Mouse (Mus musculus): ENCODE results near the gene Ebf4. TPM values are rescaled to one million over a fixed set of nuclear protein-coding genes. Genes with fewer than 3 reads are reported as not detected.

Gene Ebf4
- polyA plus RNA-seq, 1 experiment from 2014 or later, result 3.6 TPM

DNA sequence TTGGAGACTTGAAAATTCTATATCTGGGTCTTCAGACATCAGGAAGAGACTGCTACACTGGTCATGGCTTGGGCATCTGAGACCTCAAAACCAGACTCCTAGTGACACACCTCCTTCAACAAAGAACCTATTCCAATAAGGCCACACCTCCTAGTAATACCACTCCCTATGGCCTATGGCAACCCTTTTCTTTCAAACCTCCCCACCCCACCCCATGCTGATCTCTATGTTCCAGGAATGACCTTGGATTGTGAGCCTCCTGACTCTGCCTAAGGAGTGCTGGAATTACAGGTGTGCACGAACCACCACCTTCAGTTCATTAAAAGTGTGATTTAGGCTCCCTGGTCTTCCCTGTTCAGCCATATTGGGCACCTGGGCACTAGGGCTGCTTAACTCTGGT lies 105.1 kb downstream of the Ebf4 start:
- H3K36me3 ChIP-seq (ENCODE audit: control insufficient read depth, insufficient read depth, low read length), result peaks cover 5% of the 10 kb centered on the region; the same call in 1 of the 2 replicates
- no peak overlapping the region for H3K4me2 ChIP-seq (ENCODE audit: low read length)
- H3K4me1 ChIP-seq (replicated peaks; ENCODE audit: control insufficient read depth, insufficient read depth, low read length), result peaks cover 9% of the 10 kb centered on the region; the same call in 1 of the 2 replicates
- no peaks in the 10 kb centered on the region; the same call in 1 of the 2 replicates for H3K27me3 ChIP-seq (replicated peaks; ENCODE audit: control insufficient read depth, insufficient read depth, low read length)
- H3K4me3 ChIP-seq (ENCODE audit: low read depth, low read length), result no peak overlapping the region
- DNase-seq (ENCODE audit: low spot score) (no peak), ATAC-seq (replicated peaks; ENCODE audit: low FRiP score, low TSS enrichment, low read depth) (no peak)
- WGBS, result 89% methylated on average over 1 of the region's 1 CpGs
- H3K9me3 ChIP-seq (ENCODE audit: control insufficient read depth, low read length), result no peaks in the 10 kb centered on the region
- H3K27ac ChIP-seq (ENCODE audit: low read depth), result no peak overlapping the region
- no peak overlapping the region for H3K9ac ChIP-seq (ENCODE audit: low read length)

DNA sequence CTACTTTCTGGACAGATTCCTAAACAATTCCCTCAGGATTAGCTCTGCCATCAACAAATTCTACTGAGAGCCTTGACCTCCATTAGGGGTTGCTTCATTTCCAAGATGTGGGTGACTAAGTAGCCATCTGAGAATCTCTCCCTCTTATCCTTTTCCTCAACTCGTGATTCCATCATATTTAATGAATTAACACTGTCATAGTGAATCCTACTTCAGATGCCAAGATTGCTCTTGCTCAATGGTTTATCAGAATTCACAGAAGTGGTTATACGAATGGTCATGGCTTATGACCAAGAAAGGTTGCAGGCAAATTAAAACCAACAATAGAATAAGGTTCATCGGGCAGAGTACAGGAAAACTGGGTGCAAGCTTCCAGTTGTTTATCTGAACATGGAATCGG lies 106.9 kb downstream of the Ebf4 start:
- ATAC-seq (replicated peaks; ENCODE audit: low FRiP score, low TSS enrichment, low read depth), result no peak
- no peak overlapping the region for H3K9ac ChIP-seq (ENCODE audit: low read length)
- no peaks in the 10 kb centered on the region for H3K9me3 ChIP-seq (ENCODE audit: control insufficient read depth, low read length)
- H3K4me3 ChIP-seq (ENCODE audit: low read depth, low read length), result no peak overlapping the region
- no peak for DNase-seq (ENCODE audit: low spot score)
- no peaks in the 10 kb centered on the region for H3K36me3 ChIP-seq (ENCODE audit: control insufficient read depth, insufficient read depth, low read length)
- peaks cover 4% of the 10 kb centered on the region; the same call in 1 of the 2 replicates for H3K4me1 ChIP-seq (replicated peaks; ENCODE audit: control insufficient read depth, insufficient read depth, low read length)
- H3K4me2 ChIP-seq (ENCODE audit: low read length), result no peak overlapping the region
- H3K27me3 ChIP-seq (replicated peaks; ENCODE audit: control insufficient read depth, insufficient read depth, low read length), result no peaks in the 10 kb centered on the region; the same call in 1 of the 2 replicates
- WGBS, result 77% methylated on average over 4 of the region's 4 CpGs
- no peak overlapping the region for H3K27ac ChIP-seq (ENCODE audit: low read depth)

DNA sequence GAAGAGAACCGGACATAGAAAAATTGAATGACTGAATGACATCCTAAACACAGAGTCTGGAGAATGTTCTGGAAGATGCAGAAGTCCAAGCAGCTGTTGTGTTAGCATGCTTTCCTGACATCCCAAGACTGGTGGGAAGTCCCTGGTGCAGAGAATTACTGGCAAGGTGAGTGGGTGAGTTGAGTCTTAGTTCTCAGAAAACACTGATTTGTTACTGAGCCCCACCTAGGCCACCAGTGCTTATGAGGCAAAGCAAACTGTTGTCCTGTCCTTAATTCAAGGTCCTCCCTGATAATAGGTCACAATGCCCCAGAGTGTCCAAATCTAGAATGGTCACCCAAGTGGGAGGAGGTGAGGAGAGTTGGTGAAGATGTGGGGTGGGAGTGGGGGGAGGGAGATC lies 110.0 kb downstream of the Ebf4 start, which contains the start of the genes Gm28372 and 1700020A23Rik:
TSS of gene Gm28372 (plus strand) at position 301 of the 400 bp plus-strand sequence.
TSS of gene 1700020A23Rik (plus strand) at position 321 of the 400 bp plus-strand sequence.
- no peak within 1 kb of the TSS for H3K9ac ChIP-seq (ENCODE audit: low read length)
- H3K4me2 ChIP-seq (ENCODE audit: low read length), result no peak within 1 kb of the TSS
- 83% methylated on average over 1 of the region's 1 CpGs for WGBS
- H3K4me3 ChIP-seq (ENCODE audit: low read depth, low read length), result no peak within 1 kb of the TSS
- H3K27ac ChIP-seq (ENCODE audit: low read depth), result no peak within 1 kb of the TSS
- DNase-seq (ENCODE audit: low spot score) (no peak), ATAC-seq (replicated peaks; ENCODE audit: low FRiP score, low TSS enrichment, low read depth) (no peak)
- no peaks in the 10 kb centered on the region; the same call in 1 of the 2 replicates for H3K4me1 ChIP-seq (replicated peaks; ENCODE audit: control insufficient read depth, insufficient read depth, low read length)
- no peaks in the 10 kb centered on the region for H3K36me3 ChIP-seq (ENCODE audit: control insufficient read depth, insufficient read depth, low read length)
- H3K9me3 ChIP-seq (ENCODE audit: control insufficient read depth, low read length), result no peaks in the 10 kb centered on the region
- no peaks in the 10 kb centered on the region for H3K27me3 ChIP-seq (replicated peaks; ENCODE audit: control insufficient read depth, insufficient read depth, low read length)

DNA sequence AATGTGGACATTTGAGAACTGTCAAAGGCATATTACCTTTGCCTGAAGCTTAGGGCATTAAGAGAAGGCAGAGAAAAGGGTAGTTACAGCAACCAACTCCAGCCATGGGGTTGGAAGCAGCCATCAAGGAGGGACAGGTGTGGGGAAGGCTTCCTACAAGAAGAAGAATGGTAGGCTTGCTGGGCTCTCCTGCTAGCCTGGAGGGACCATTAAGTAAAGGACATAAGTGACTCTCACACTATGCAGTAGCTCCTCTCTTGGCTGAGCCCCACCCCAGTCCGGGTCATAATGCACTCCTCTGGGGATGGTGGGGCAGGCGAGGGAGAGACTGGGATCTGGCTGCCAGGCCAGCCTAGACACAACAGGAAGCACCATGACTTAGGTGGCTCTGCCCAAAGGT lies 111.2 kb downstream of the Ebf4 start, which contains the start of gene Tmem239:
TSS of gene Tmem239 (plus strand) at position 301 of the 400 bp plus-strand sequence.
- 82% methylated on average over 2 of the region's 2 CpGs for WGBS
- Histone ChIP-seq H3K4me3 (ENCODE audit: low read depth, low read length) (no peak within 1 kb of the TSS), H3K4me2 (ENCODE audit: low read length) (no peak within 1 kb of the TSS), H3K9me3 (ENCODE audit: control insufficient read depth, low read length) (no peaks in the 10 kb centered on the region), H3K27ac (ENCODE audit: low read depth) (no peak within 1 kb of the TSS), H3K27me3 (replicated peaks; ENCODE audit: control insufficient read depth, insufficient read depth, low read length) (no peaks in the 10 kb centered on the region), H3K36me3 (ENCODE audit: control insufficient read depth, insufficient read depth, low read length) (no peaks in the 10 kb centered on the region), H3K4me1 (replicated peaks; ENCODE audit: control insufficient read depth, insufficient read depth, low read length) (no peaks in the 10 kb centered on the region; the same call in 1 of the 2 replicates), H3K9ac (ENCODE audit: low read length) (no peak within 1 kb of the TSS)
- DNase-seq (ENCODE audit: low spot score), result no peak
- ATAC-seq (replicated peaks; ENCODE audit: low FRiP score, low TSS enrichment, low read depth), result no peak

DNA sequence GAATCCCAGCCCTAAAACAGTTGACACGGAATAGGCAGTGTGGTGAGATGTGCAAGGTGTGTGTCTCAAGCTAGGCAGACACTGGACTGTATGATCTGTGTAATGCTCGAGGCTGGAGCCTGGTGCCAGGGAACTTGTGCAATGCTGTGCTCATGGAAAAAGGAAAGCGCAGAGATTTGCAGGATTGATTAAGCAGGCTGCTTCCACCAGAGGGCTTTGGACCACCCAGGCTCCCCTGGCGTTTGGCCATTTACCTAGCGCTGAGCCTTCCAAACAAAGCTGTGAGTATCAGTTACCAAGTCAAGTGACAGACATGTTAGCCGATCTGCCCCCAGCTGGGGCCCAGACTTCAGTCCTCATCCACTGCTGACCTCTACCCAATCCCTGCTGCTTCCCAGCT lies 113.2 kb downstream of the Ebf4 start:
- Histone ChIP-seq H3K27me3 (replicated peaks; ENCODE audit: control insufficient read depth, insufficient read depth, low read length) (no peaks in the 10 kb centered on the region), H3K4me3 (ENCODE audit: low read depth, low read length) (no peak overlapping the region), H3K27ac (ENCODE audit: low read depth) (no peak overlapping the region), H3K9me3 (ENCODE audit: control insufficient read depth, low read length) (no peaks in the 10 kb centered on the region), H3K9ac (ENCODE audit: low read length) (no peak overlapping the region), H3K36me3 (ENCODE audit: control insufficient read depth, insufficient read depth, low read length) (no peaks in the 10 kb centered on the region), H3K4me1 (replicated peaks; ENCODE audit: control insufficient read depth, insufficient read depth, low read length) (no peaks in the 10 kb centered on the region; the same call in 1 of the 2 replicates), H3K4me2 (ENCODE audit: low read length) (no peak overlapping the region)
- no peak for ATAC-seq (replicated peaks; ENCODE audit: low FRiP score, low TSS enrichment, low read depth)
- peak; percentile 57 for DNase-seq (ENCODE audit: low spot score)
- 14% methylated on average over 6 of the region's 6 CpGs for WGBS

DNA sequence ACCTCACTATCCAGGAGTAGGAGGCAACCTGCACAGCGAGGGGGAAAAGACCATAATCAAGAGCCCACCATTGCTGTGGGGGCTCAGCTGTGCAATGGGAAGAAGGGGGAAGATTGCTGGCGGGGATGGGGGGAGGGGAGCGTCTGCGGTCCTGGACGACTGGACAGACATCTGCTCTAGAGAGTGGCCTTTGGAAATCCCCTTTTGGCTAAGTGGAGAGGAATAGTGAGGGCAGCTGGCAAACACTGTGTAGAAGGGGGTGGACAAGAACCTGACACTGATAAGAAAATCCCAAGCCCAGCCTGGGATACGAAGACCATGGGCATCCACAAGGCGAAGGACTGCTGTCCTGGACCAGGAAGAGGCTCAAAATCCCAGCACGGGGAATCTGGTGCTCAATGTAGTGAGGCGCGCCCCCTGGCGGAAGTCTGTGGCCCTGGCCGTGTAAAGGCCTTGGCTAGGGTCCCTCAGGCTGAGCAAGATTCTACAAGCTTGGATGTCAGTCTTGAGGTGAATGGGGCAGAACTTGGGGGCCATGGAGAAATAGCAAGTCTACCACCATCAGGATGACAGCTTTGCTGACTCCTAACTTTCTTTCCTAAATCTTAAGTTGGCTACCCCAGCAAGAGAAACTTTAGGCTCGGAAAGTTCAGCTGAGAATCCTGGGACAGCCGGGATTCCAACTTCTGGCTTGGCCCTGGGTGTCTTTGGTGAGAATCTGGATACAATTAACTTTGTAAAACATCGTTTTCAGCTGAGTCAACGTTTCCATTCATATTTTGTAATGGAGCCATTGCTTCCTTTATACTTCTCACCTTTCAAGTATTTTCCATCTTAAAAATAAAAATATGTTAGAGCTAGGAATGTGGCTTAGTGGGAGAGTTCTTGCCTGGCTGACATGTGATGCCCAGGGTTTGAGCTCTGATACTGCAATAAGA lies 116.9 kb downstream of the Ebf4 start:
- H3K27ac ChIP-seq (ENCODE audit: low read depth), result no peak overlapping the region
- DNase-seq (ENCODE audit: low spot score) (peak; percentile 93), ATAC-seq (replicated peaks; ENCODE audit: low FRiP score, low TSS enrichment, low read depth) (0 out of 2 replicates have a peak, but pooled peaks have one; percentile 76)
- H3K36me3 ChIP-seq (ENCODE audit: control insufficient read depth, insufficient read depth, low read length), result no peaks in the 10 kb centered on the region
- H3K27me3 ChIP-seq (replicated peaks; ENCODE audit: control insufficient read depth, insufficient read depth, low read length), result no peaks in the 10 kb centered on the region
- H3K4me2 ChIP-seq (ENCODE audit: low read length), result no peak overlapping the region
- H3K9ac ChIP-seq (ENCODE audit: low read length), result no peak overlapping the region
- WGBS, result 35% methylated on average over 16 of the region's 16 CpGs
- no peak overlapping the region for H3K4me3 ChIP-seq (ENCODE audit: low read depth, low read length)
- H3K9me3 ChIP-seq (ENCODE audit: control insufficient read depth, low read length), result no peaks in the 10 kb centered on the region
- H3K4me1 ChIP-seq (replicated peaks; ENCODE audit: control insufficient read depth, insufficient read depth, low read length), result no peaks in the 10 kb centered on the region; the same call in 1 of the 2 replicates

DNA sequence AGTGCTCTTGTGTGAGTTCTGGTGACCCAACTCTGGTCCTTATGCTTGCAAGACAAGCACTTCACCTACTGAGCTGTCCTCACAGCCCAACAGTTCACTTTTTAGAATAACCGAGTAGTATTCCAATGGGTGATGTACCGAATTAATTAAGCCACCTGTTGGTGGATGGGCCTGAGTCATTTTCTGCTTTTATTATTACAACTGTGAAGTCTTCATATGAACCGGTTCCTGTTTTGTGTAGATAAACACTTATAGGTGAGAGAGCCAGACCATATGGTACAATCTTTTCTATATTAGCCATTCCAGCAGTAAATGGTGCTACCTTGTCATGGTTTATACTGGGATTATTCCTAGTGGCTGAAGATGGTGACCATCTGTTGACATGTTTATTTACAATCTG lies 117.8 kb downstream of the Ebf4 start:
- ATAC-seq (replicated peaks; ENCODE audit: low FRiP score, low TSS enrichment, low read depth) (no peak), DNase-seq (ENCODE audit: low spot score) (no peak)
- H3K4me2 ChIP-seq (ENCODE audit: low read length), result no peak overlapping the region
- no peak overlapping the region for H3K9ac ChIP-seq (ENCODE audit: low read length)
- H3K4me3 ChIP-seq (ENCODE audit: low read depth, low read length), result no peak overlapping the region
- no peaks in the 10 kb centered on the region for H3K9me3 ChIP-seq (ENCODE audit: control insufficient read depth, low read length)
- no peak overlapping the region for H3K27ac ChIP-seq (ENCODE audit: low read depth)
- H3K36me3 ChIP-seq (ENCODE audit: control insufficient read depth, insufficient read depth, low read length), result no peaks in the 10 kb centered on the region
- 76% methylated on average over 3 of the region's 3 CpGs for WGBS
- H3K27me3 ChIP-seq (replicated peaks; ENCODE audit: control insufficient read depth, insufficient read depth, low read length), result no peaks in the 10 kb centered on the region
- no peaks in the 10 kb centered on the region; the same call in 1 of the 2 replicates for H3K4me1 ChIP-seq (replicated peaks; ENCODE audit: control insufficient read depth, insufficient read depth, low read length)

DNA sequence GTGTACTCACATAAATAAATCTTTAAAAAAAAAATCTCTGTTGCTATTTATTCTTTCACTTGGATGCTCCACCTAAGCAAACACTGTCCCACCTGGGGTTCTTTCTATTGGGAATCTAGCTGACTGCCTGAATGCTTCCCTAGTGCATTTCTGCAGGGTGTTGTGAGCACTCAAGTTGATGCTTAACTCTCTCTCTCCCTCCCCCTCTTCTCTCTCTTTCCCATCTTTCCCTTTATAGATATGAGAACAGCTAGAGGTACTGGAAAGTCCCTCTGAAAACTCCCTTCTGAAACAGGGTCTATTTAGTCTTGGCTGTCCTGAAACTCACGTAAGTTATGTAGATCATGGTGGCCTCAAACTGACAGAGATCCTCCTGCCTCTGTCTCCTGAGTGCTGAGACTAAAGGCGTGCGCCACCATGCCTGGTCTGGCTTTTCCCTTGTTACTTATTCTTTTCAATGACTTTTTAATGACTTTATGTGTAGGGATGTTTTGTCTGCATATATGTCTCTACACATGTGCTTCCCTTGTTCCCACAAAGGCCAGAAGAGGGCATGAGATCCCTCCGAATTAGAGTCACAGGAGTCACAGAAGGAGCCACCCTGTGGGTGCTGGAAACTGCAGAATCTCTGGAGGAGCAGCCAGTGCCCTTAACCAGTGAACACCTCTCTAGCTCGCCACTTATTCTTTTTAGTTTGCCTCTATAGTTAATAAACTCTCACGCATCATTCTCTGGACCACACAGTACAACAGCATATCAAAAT lies 119.3 kb downstream of the Ebf4 start:
- H3K4me2 ChIP-seq (ENCODE audit: low read length), result no peak overlapping the region
- WGBS, result 79% methylated on average over 6 of the region's 6 CpGs
- H3K36me3 ChIP-seq (ENCODE audit: control insufficient read depth, insufficient read depth, low read length), result peaks cover 10% of the 10 kb centered on the region
- H3K4me1 ChIP-seq (replicated peaks; ENCODE audit: control insufficient read depth, insufficient read depth, low read length), result no peaks in the 10 kb centered on the region
- no peaks in the 10 kb centered on the region for H3K27me3 ChIP-seq (replicated peaks; ENCODE audit: control insufficient read depth, insufficient read depth, low read length)
- no peak overlapping the region for H3K9ac ChIP-seq (ENCODE audit: low read length)
- DNase-seq (ENCODE audit: low spot score) (no peak), ATAC-seq (replicated peaks; ENCODE audit: low FRiP score, low TSS enrichment, low read depth) (no peak)
- H3K4me3 ChIP-seq (ENCODE audit: low read depth, low read length), result no peak overlapping the region
- H3K27ac ChIP-seq (ENCODE audit: low read depth), result no peak overlapping the region
- no peaks in the 10 kb centered on the region for H3K9me3 ChIP-seq (ENCODE audit: control insufficient read depth, low read length)

Data from intestine, embryonic 14.5 days (tissue).